Mouse (Mus musculus) CH12.LX (cell line): ENCODE results near the gene Med20.

Source experiments
- CTCF ChIP-seq, 2 experiments: IDR thresholded peaks in 1 of 2; conservative IDR thresholded peaks in 1 of 2; 2 replicates each; pipeline ENCODE4 v1.5.1; 2011 to 2012; ENCODE audit warnings: low read depth in 2 of 2, low read length in 2 of 2, improper control_type of control experiment in 1 of 2, inconsistent platforms in 1 of 2, mild to moderate bottlenecking in 1 of 2, moderate library complexity in 1 of 2
- EP300 ChIP-seq: IDR thresholded peaks from 2 replicates; pipeline ENCODE4 v1.6.1; 2011; ENCODE audit warnings: low read length, improper control_type of control experiment
- JUN ChIP-seq: IDR thresholded peaks from 2 replicates; pipeline ENCODE4 v1.6.1; 2011; ENCODE audit warnings: low read depth, mild to moderate bottlenecking, low read length, improper control_type of control experiment, moderate library complexity; ENCODE audit not compliant: insufficient read depth
- JUND ChIP-seq: conservative IDR thresholded peaks from 2 replicates; pipeline ENCODE4 v1.6.1; 2011; ENCODE audit warnings: low read depth, low read length, improper control_type of control experiment
- MAFK ChIP-seq: IDR thresholded peaks from 2 replicates; pipeline ENCODE4 v1.6.1; 2011; ENCODE audit warnings: low read length, improper control_type of control experiment; ENCODE audit not compliant: insufficient replicate concordance
- MAX ChIP-seq: IDR thresholded peaks from 2 replicates; pipeline ENCODE4 v1.6.1; 2011; ENCODE audit warnings: low read length, improper control_type of control experiment
- MXI1 ChIP-seq: IDR thresholded peaks from 2 replicates; pipeline ENCODE4 v1.6.1; 2011; ENCODE audit warnings: mild to moderate bottlenecking, low read depth, low read length, improper control_type of control experiment
- MYC ChIP-seq: IDR thresholded peaks from 2 replicates; pipeline ENCODE4 v1.6.1; 2011; ENCODE audit warnings: low read depth, mild to moderate bottlenecking, improper control_type of control experiment, low read length
- POLR2A ChIP-seq: IDR thresholded peaks from 2 replicates; pipeline ENCODE4 v1.6.1; 2011; ENCODE audit warnings: low read depth, mild to moderate bottlenecking, improper control_type of control experiment, low read length
- ZC3H11A ChIP-seq: IDR thresholded peaks from 2 replicates; pipeline ENCODE4 v1.6.1; 2012; ENCODE audit warnings: low read depth, mild to moderate bottlenecking, inconsistent platforms, low read length, improper control_type of control experiment
- ZMIZ1 ChIP-seq: IDR thresholded peaks from 2 replicates; pipeline ENCODE4 v1.6.1; 2012; ENCODE audit warnings: low read depth, mild to moderate bottlenecking, inconsistent platforms, low read length, improper control_type of control experiment
- ZNF384 ChIP-seq: IDR thresholded peaks from 2 replicates; pipeline ENCODE4 v1.6.1; 2012; ENCODE audit warnings: low read depth, low read length, improper control_type of control experiment, inconsistent platforms

DNA sequence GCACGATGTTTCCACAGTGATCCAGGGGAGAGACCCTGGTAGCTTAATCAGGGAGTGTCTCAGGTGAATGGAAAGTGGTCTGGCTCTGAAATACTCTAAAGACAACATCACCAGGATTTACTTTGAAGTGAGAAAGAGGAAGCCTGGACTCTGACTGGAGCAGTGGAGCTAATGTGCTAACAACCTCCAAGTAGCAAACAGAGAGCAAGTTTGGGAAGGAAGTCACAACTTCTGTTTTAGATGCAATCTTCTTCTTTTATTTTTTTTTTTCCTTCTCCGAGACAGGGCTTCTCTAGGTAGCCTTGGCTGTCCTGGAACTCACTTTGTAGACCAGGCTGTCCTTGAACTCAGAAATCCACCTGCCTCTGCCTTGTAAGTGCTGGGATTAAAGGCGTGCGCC, 2.2 kb upstream of the Med20 start:
- TF ChIP-seq ZC3H11A (no peak), CTCF (conservative IDR thresholded peaks at IDR 0.05 in 1 of 2, IDR thresholded peaks at IDR 0.05 in 1 of 2; ENCODE audit: low read depth in 2 of 2, low read length in 2 of 2) (no peak), ZMIZ1 (no peak), ZNF384 (no peak), JUND (no peak), MXI1 (no peak), POLR2A (no peak), MAFK (no peak), MAX (no peak), JUN (no peak), EP300 (no peak), MYC (no peak)
